Mouse (Mus musculus): ENCODE data around the gene Tmem60. TPM values are rescaled to one million over a fixed set of nuclear protein-coding genes. Genes with fewer than 3 reads are reported as not detected.

Gene Tmem60
- total and polyA plus RNA-seq, 3 experiments: 23.5 to 37.4 TPM; not detected in 1

- no peak for DNase-seq (ENCODE audit: low read depth, low spot score)
- peak; percentile 90 for TF ChIP-seq MAFK (IDR thresholded peaks at IDR 0.05; ENCODE audit: borderline replicate concordance, low read depth, low read length)
- TF ChIP-seq ZNF384 (IDR thresholded peaks at IDR 0.05; ENCODE audit: low read depth, low read length): no peak
- Histone ChIP-seq H3K4me1 (ENCODE audit: control insufficient read depth in 1 of 2, insufficient read depth in 2 of 2, low read length in 2 of 2) (no peaks in the 10 kb centered on the region), H3K36me3 (ENCODE audit: control insufficient read depth in 1 of 2, insufficient read depth in 2 of 2, low read length in 2 of 2) (peaks cover 0 to 30% of the 10 kb centered on the region in 2 experiments; a peak in 2 of 4 replicates), H3K79me2 (ENCODE audit: control insufficient read depth, insufficient read depth, low read length, poor library complexity) (peaks cover 10% of the 10 kb centered on the region; the same call in 1 of the 2 replicates), H3K4me3 (ENCODE audit: control insufficient read depth in 1 of 2, insufficient read depth in 1 of 2, low read depth in 2 of 2, low read length in 2 of 2) (no peak overlapping the region), H3K9ac (ENCODE audit: control insufficient read depth, low read depth, low read length, poor library complexity, severe bottlenecking) (no peak overlapping the region), H3K27ac (ENCODE audit: control insufficient read depth, low read depth, low read length) (no peak overlapping the region), H3K9me3 (replicated peaks; ENCODE audit: insufficient read depth, low read length) (no peaks in the 10 kb centered on the region), H3K27me3 (ENCODE audit: control insufficient read depth in 1 of 2, insufficient read depth in 2 of 2, low read length in 2 of 2) (no peaks in the 10 kb centered on the region)
These were observed 37.0 kb downstream of the Tmem60 start for GRCm38 (mm10) chr5:20918967-20919366.

- no peak for DNase-seq (ENCODE audit: low read depth, low spot score)
- H3K36me3 ChIP-seq (ENCODE audit: control insufficient read depth in 1 of 2, insufficient read depth in 2 of 2, low read length in 2 of 2): peaks cover 0 to 32% of the 10 kb centered on the region in 2 experiments; a peak in 2 of 4 replicates
- no peak overlapping the region for H3K27ac ChIP-seq (ENCODE audit: control insufficient read depth, low read depth, low read length)
- no peaks in the 10 kb centered on the region for H3K27me3 ChIP-seq (ENCODE audit: control insufficient read depth in 1 of 2, insufficient read depth in 2 of 2, low read length in 2 of 2)
- H3K4me1 ChIP-seq (ENCODE audit: control insufficient read depth in 1 of 2, insufficient read depth in 2 of 2, low read length in 2 of 2): no peaks in the 10 kb centered on the region
- TF ChIP-seq NELFE (IDR thresholded peaks at IDR 0.05; ENCODE audit: low read depth, low read length): no peak
- no peak for TF ChIP-seq ZC3H11A (IDR thresholded peaks at IDR 0.05; ENCODE audit: low read depth, low read length)
- no peak for TF ChIP-seq E2F4 (IDR thresholded peaks at IDR 0.05; ENCODE audit: borderline replicate concordance, low read depth, low read length)
- TF ChIP-seq HCFC1 (IDR thresholded peaks at IDR 0.05; ENCODE audit: low read depth, low read length): no peak
- TF ChIP-seq MAX (IDR thresholded peaks at IDR 0.05; ENCODE audit: low read length): no peak
- no peak for TF ChIP-seq POLR2AphosphoS2 (IDR thresholded peaks at IDR 0.05; ENCODE audit: low read length)
- TF ChIP-seq POLR2AphosphoS5 (IDR thresholded peaks at IDR 0.05; ENCODE audit: borderline replicate concordance, low read depth, low read length): no peak
- TF ChIP-seq UBTF (IDR thresholded peaks at IDR 0.05; ENCODE audit: borderline replicate concordance, insufficient read depth, low read depth, low read length): no peak
- no peak for TF ChIP-seq GABPA (IDR thresholded peaks at IDR 0.05; ENCODE audit: low read depth, low read length)
- TF ChIP-seq ZMIZ1 (IDR thresholded peaks at IDR 0.05; ENCODE audit: low read depth, low read length): no peak
- TF ChIP-seq TAL1 (IDR thresholded peaks at IDR 0.05; ENCODE audit: low read length): no peak
- no peak for TF ChIP-seq MXI1 (IDR thresholded peaks at IDR 0.05; ENCODE audit: low read depth, low read length)
- TF ChIP-seq USF2 (IDR thresholded peaks at IDR 0.05; ENCODE audit: borderline replicate concordance in 1 of 2, insufficient read depth in 1 of 2, low read depth in 1 of 2, low read length in 2 of 2): no peak
- no peak for TF ChIP-seq MYB (IDR thresholded peaks at IDR 0.05; ENCODE audit: low read depth, low read length)
- no peak for TF ChIP-seq RAD21 (IDR thresholded peaks at IDR 0.05; ENCODE audit: low read depth, low read length)
- TF ChIP-seq NRF1 (IDR thresholded peaks at IDR 0.05; ENCODE audit: insufficient read depth, low read depth, low read length, poor library complexity, severe bottlenecking): no peak
- TF ChIP-seq KAT2A (conservative IDR thresholded peaks at IDR 0.05; ENCODE audit: low read depth, low read length): no peak
- no peak for TF ChIP-seq MAZ (IDR thresholded peaks at IDR 0.05; ENCODE audit: low read depth, low read length)
- TF ChIP-seq ZKSCAN1 (IDR thresholded peaks at IDR 0.05; ENCODE audit: low read depth, low read length): no peak
- TF ChIP-seq CHD2 (IDR thresholded peaks at IDR 0.05; ENCODE audit: low read length): no peak
- H3K4me3 ChIP-seq (ENCODE audit: control insufficient read depth in 1 of 2, insufficient read depth in 1 of 2, low read depth in 2 of 2, low read length in 2 of 2): no peak overlapping the region
- H3K79me2 ChIP-seq (ENCODE audit: control insufficient read depth, insufficient read depth, low read length, poor library complexity): peaks cover 10% of the 10 kb centered on the region; the same call in 1 of the 2 replicates
- no peak overlapping the region for H3K9ac ChIP-seq (ENCODE audit: control insufficient read depth, low read depth, low read length, poor library complexity, severe bottlenecking)
- H3K9me3 ChIP-seq (replicated peaks; ENCODE audit: insufficient read depth, low read length): no peaks in the 10 kb centered on the region
These were observed 37.6 kb downstream of the Tmem60 start for GRCm38 (mm10) chr5:20919566-20919965.

All from MEL (cell line).